Mouse (Mus musculus) thymus, adult 2 months (tissue): Measurements from ENCODE around the gene Auts2.

Source experiments
- CTCF ChIP-seq: fragments of 200-500 bp; IDR thresholded peaks from 2 replicates; pipeline ENCODE4 v1.5.1; 2012; ENCODE audit warnings: mild to moderate bottlenecking, control low read depth, low read length, moderate library complexity, borderline replicate concordance; ENCODE audit not compliant: control insufficient read depth, poor library complexity, insufficient read depth; ENCODE audit errors: extremely low read depth
- POLR2A ChIP-seq: fragments of 200-500 bp; IDR thresholded peaks from 2 replicates; pipeline ENCODE4 v1.6.1; 2012; ENCODE audit warnings: mild to moderate bottlenecking, low read length, control low read depth, moderate library complexity; ENCODE audit not compliant: control insufficient read depth, poor library complexity, insufficient read depth; ENCODE audit errors: extremely low read depth

DNA sequence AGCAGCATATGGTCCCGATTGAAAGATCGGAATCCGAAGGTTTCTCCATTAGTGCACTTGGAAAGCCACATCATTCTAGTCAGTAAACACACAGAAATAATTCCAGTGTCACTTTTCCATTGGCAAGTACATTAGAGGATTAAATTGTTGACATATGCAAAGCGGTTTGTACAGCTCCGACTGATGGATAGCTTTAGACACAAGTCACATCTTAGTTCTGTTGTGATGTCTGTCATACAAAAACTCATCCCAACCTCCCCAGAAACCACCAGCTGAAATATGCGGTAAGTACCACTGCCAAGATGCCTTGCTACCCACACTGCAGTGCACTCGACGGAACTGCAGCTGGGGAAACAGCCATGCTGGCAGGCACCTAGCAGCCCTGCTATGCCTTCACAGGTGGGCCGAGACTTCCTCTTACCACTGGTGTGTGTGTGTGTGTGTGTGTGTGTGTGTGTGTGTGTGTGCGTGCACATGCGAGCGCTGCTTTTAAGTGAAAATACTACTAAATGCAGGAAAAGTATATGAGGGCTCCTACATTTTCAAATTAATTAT, 322.7 kb downstream of the Auts2 start:
- TF ChIP-seq CTCF (no peak), POLR2A (no peak)
